Mouse (Mus musculus) Muller cell, postnatal 12 days (primary cell): ENCODE measurements around the gene Cdhr5.

ENCODE experiments used
- DNase-seq: peaks from one replicate; pipeline ENCODE4 v3.0.0-alpha.2; 2015; ENCODE audit errors: inconsistent ontology term

Cdhr5 gene

DNA sequence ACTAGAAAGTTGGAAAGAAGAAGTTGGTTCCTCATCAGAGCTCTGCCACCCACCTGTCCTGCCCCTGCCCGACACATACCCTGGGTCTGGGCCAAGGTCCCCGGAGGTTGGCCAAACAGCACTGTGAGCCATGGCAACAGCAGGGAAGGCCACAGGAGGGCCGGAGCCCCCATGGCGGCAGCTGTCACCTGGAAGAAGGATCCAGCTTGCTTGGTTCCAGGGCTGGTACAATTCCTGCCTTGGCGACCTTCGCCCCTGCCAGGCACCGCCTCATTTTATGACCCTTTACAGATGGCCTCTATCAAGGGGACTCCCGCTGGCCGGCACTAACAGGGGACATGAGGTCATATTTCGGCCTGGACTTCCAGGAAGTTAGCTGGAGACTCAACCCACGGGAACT lies at the start of gene Cdhr5:
Gene Cdhr5, minus strand, starts transcription at position 241 of the 400 bp plus-strand sequence.
- no peak for DNase-seq

DNA sequence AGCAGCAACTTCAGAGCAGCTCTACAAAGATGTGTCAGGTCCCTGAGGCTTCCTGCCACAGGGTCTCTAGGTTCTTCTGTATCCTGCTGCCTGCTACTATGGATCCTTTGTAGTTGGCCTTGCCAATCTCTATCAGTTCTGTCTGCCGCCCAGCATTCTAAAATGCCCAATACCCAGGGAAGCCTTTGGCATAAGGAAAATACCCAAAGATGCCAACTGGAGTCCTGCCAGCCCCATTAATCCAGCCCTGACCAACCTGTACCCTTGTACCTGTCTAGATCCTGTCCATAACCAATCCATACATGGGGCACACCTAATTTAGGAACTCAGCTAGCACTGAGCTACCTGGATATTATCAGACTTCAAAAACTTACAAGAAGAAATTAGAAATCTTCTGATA lies 48.1 kb upstream of the Cdhr5 start:
- DNase-seq, result no peak

DNA sequence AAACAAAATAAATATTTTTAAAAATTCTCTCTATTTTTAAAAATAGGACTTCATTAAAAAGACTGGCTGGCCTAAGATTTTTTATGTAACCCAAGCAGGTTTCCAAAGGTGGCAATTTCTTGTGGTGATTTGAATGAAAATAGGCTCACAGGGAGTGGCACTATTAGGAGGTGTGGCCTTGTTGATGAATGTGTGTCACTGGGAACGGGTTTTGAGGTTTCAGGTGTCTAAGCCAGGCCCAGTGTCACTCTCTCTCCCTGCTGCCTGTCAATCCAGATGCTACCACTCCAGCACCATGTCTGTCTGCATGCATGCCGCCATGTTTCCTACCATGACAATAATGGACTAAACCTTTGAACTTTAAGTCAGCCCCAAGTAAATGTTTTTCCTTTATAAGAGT lies 42.9 kb upstream of the Cdhr5 start:
- no peak for DNase-seq

DNA sequence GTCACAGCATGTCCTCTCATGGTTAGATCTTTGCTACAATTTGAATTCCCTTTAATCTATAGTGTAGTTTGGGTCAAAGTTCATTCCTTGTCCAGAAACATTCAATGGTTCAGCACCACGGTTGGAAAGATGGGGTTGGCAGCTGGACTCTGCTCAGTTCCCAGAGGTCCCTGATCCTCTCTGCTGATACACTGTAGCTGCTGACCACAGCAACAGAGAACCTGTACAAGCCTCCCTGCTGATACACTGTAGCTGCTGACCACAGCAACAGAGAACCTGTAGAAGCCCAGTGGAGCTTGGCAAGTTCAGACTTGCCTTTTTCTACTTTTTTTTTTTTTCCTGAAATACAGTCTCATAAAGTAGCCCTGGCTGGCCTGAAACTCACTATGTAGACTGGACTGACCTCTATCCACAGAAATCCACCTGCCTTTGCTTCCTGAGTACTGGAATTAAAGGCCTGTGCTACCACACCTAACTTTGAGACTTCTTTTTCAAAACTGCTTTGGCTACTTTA lies 41.1 kb upstream of the Cdhr5 start:
- no peak for DNase-seq

DNA sequence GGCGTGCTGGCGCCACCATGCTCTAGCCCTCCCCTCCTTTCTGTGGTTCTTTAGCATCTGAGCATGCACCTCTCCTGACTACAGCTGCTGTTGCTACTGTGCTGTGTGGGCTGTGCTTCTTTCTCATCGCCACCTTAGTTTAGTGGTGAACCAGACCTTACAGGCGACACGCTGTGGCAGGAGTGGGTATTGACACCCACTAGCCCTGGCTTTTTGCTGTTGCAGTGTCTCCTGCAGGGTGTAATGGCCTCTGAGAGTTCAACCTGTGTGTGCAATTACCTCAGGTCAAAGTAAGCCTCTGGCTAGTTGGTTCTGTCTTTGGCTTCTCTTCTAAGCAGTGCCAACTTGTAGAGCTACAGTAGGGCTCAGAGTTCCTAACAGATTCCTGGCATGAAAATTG lies 39.4 kb upstream of the Cdhr5 start:
- no peak for DNase-seq

DNA sequence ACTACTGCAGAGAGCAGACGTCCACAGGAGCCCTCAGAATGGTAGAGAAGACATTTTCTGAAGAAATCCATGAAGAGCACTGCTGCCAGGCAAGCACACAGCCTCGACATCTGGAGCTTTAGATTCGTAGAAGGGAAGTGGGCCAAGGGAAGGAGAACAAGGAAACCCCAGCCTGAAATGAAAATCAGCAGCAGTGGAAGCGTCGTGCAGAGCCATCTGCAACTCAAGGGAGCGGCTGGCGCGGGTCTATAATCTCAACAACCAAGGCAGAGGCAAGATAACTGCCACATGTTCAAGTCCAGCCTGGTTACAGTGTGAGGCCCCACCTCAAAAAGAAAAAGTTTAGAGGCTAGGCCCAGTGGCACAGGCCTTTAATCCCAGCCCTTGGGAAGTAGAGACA lies 38.5 kb upstream of the Cdhr5 start:
- no peak for DNase-seq

DNA sequence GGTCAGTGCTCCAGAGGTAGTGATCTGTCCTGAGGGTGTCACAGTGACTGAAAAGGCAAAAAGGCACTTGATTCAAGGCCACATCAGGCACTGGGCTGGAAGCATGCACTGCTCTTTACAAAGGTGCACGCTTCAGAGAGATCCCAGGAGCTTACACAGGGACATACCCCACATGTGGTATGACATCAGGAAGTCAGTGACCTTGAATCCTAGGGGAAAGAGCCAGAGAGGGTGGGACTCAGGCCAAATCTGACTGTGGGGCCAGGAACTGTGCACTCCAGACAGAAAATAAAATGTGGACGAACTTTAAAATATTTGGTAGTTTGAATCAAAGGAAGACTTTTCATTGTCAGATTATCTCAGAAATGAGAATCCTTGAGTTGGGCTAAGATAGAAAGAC lies 37.8 kb upstream of the Cdhr5 start:
- no peak for DNase-seq

DNA sequence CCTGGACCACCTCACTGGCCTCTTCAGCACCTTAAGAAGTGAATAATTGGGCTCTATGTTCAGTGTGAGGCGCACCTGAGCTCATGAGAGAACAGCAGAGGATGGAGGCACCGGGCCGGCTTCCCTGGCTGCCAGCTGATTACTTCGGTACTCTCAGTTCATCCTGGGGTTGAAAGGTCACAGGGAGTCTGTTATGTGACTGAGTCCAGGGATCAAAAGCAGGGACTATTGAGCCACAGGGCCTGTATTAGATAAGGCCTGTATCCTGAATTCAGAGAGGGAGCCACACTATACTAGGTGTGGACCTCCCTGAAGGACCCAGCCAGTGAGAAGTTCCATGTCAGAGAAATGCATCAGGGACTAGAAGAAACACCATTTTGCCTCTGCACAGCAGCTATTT lies 28.0 kb upstream of the Cdhr5 start:
- DNase-seq, result no peak

DNA sequence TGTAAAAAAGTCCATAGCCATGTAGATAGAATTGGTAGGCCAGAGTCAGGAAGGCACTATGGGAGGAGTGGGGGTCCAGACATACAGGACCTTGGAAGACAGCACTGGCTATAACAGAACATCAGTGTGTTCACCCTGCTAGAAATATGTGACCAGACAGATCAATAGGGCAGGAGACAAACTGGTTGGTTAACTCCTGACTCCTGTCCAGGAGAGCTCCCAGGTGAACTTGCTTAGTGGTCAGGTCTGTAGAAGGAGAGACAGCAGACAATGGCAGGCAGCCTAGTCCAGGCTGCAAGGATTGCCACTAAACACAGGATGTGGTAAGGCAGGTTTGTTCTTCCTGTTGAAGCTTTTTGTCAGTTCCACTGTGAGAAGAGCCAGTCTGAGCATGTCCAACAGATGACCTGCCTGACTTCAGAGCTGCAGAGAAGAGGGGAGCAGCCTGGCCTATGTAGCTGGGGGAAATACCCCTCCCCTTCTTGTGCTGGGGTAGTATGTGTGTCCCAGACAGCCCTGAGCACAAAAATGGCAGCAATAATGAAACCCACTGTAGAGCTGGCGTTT lies 26.2 kb upstream of the Cdhr5 start:
- no peak for DNase-seq

DNA sequence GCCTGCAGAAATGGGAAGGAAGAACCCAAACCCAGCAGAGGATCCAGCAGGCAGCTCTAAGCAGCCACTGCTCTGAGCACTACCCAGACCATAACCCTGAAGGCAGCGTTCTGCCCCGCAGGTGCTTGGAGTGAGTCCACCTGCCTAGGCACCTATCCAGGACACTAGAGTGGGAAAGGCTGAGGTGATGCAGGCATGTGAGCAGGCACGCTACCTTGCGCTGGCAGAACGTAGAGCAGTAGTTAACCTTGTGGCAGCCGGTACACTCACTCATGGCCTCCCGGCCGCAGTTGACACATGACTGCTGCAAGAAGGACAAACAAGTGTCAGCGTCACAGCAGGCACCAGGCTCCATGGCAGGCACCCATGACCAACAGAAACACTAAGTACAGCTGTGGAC lies 24.8 kb upstream of the Cdhr5 start:
- no peak for DNase-seq

DNA sequence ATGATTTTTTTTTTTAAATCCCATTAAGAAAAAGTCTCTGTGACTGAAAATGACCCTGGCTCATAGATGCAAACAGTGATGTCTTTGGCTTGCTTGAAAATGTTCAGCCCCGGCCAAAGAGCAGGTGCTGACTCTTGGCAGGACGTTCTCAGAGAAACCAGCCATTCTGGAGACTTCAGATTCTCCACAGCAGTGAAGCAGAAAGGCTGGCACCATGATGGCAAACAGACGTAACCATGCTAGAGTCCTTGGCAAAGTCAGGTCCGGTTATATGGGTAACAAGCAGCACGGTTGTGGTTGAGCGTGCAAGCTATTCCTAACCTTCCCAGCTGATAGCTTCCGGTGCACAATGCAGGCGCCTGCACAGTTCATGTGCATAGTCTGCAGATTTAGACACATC lies 22.6 kb upstream of the Cdhr5 start:
- no peak for DNase-seq

DNA sequence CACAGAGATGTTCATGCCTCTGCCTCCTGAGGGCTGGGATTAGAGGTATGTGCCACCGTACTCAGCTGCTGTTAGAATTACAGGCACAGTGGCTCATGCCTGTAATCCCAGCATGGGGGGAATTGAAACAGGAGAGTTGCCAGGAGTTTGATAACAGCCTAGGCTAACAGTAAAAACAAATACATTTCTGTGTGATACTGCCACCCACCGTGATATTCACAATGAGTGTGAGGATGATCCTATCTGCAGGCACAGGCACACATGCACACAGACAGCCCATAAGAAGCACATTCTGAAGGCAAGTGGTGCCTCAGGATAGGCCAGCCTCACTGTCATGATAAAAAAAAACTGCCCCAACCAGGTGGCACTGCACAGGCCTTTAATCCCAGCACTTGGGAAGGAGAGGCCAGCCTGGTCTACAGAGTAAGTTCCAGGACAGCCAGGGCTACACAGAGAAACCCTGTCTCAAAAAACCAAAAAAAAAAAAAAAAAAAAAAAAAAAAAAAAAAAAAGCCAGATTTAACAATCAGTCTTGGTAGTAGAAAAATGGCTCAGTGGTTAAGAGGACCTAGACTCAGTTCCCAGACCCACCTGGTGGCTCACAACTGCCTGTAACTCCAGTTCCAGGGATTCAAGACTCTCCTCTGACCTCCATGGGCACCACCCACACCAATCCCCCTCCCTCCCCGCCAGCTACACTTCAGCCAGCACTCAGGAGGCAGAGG lies 21.5 kb upstream of the Cdhr5 start:
- no peak for DNase-seq

DNA sequence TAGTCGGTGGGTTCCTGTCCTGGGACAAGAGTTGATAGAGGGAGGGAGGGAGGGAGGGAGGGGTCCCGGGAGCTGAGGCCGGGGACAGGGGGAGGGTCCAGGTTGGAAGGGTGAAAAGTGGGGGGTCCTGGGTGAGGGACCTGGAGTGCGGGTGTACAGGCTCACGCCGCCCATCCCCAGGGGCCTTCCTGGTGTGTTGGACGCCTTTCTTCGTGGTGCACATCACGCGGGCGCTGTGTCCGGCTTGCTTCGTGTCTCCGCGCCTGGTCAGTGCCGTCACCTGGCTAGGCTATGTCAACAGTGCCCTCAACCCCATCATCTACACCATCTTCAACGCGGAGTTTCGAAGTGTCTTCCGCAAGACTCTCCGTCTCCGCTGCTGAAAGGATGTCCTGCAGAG lies 17.9 kb upstream of the Cdhr5 start:
- no peak for DNase-seq

DNA sequence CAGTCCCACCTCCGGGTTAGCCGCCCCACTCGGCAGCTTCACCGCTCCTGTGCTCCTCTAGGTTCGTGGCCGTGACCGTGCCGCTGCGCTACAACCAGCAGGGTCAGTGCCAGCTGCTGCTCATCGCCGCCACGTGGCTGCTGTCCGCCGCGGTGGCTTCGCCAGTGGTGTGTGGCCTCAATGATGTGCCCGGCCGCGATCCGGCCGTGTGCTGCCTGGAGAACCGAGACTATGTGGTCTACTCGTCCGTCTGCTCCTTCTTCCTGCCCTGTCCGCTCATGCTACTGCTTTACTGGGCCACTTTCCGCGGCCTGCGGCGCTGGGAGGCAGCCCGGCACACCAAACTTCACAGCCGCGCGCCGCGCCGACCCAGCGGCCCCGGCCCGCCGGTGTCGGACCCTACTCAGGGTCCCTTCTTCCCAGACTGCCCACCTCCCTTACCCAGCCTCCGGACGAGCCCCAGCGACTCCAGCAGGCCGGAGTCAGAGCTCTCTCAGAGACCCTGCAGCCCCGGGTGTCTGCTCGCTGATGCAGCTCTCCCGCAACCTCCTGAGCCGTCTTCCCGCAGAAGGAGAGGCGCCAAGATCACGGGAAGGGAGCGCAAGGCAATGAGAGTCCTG lies 17.4 kb upstream of the Cdhr5 start:
- DNase-seq, result peak; percentile 55

DNA sequence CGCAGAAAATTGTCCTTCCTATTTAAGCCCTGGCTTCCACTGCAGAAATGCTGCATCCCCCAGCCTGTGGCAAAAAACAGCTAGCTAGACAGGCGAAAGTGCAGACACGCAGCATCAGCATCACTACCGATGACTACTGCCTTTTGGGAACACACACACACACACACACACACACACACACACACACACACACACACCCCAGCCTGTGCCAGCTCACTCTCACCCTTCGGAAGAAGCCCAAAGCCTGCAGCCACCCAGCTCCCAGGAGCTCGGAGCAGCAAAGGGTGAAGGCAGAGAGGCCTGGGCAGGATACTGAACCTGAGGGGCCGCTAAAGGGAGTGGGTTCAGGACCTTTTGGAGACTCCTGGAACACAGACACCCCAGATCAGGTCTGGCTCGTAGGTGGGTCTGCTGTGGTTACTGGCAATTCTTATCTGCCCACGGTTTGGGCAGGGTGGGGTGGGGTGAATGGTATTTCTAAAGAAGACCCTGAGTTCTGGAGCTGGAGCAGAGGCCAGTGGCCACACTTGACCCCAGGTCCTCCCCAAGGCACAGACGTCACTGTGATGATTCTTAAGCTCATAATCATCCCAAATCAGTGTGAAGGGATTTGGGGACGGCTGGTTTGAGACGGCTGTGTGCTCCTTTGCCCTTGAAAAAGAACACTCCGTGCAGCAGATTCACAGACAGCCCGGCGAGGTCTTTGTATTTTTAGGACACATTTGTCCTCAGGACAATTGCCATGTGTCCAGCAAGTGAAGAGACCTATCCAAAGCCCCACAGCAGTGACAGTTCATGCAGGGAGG lies 16.2 kb upstream of the Cdhr5 start:
- DNase-seq, result no peak

DNA sequence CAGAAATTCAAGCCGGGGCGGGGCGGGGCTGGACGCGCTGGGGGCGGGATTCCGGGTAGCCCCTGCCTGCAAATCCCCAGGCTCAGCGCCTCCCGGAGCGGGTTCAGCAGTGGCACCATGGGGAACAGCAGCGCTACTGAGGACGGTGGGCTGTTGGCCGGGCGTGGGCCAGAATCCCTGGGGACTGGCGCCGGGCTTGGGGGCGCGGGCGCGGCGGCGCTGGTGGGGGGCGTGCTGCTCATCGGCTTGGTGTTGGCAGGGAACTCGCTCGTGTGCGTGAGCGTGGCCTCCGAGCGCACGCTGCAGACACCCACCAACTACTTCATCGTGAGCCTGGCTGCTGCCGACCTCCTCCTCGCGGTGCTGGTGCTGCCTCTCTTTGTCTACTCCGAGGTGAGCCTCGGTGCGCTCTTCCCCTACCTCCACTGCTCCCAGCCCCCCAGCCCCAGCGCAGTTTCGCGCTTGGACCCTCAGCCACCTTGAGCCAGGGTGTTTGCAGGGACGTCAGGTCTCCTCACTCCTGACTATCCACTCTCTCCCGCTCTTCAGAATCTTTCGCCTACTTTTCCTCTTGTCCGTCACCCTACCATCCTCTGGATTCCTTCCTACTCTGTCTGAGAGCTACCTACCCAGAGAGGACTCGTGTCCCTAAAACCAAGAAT lies 15.5 kb upstream of the Cdhr5 start, which contains the start of gene Drd4:
Gene Drd4, plus strand, starts transcription at position 86 of the 662 bp plus-strand sequence.
- peak; percentile 68 for DNase-seq

DNA sequence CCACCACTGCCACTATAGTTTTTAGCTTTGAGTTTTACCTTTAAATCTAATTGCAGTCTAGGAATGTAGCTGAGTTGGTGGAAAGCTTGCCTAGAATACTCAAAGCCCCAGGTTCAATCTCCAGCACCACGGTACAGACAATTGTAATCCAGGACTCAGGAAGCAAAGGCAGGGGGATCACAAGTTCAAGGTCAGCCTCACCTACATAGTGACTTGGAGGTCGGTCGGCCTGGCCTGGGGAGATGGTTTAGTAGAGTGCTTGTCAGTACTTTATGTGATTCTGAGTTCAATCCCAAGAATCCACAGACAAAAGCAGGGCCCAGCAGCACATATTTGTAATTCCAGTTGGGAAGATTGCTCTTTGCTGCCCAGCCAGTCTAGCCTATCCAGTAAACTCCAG lies 11.5 kb upstream of the Cdhr5 start:
- DNase-seq, result no peak

DNA sequence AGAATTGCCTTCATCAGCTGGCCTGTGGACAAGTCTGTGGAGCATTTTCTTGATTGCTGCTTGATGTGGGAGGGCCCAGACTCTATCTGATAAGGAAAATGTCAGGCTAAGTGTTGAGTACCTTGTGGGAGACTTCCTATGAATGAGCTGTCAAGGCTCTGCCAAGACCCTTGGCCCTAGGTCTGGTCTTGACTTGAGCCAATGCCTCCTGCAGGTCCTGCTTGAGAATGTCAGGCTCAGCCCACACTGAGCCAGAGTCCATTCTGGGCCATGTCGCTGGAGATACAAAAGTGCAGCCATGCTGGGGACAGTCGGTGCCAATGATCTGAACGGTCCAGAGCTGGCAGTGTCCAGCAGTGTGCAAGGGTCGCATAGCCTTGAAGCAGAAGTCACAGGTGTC lies 6.2 kb upstream of the Cdhr5 start:
- DNase-seq, result no peak

DNA sequence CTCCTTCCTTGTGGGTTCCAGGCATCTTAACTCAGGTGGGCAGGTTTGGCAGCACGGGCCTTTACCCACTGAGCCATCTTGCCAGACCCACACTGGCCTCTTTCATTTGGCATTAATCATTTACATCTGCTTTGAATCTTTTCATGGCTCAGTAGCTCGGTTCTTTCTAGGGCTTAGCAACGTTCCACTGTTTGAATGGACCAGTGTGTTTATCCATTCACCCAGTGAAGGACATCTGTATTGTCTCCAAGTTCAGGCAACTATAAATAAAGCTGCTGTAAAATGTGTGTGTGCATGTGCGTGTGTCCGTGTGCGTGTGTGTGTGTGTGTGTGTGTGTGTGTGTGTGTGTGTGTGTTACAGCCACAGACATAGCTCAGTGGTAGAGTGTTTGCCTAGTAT lies 4.9 kb upstream of the Cdhr5 start:
- DNase-seq, result peak; percentile 87

DNA sequence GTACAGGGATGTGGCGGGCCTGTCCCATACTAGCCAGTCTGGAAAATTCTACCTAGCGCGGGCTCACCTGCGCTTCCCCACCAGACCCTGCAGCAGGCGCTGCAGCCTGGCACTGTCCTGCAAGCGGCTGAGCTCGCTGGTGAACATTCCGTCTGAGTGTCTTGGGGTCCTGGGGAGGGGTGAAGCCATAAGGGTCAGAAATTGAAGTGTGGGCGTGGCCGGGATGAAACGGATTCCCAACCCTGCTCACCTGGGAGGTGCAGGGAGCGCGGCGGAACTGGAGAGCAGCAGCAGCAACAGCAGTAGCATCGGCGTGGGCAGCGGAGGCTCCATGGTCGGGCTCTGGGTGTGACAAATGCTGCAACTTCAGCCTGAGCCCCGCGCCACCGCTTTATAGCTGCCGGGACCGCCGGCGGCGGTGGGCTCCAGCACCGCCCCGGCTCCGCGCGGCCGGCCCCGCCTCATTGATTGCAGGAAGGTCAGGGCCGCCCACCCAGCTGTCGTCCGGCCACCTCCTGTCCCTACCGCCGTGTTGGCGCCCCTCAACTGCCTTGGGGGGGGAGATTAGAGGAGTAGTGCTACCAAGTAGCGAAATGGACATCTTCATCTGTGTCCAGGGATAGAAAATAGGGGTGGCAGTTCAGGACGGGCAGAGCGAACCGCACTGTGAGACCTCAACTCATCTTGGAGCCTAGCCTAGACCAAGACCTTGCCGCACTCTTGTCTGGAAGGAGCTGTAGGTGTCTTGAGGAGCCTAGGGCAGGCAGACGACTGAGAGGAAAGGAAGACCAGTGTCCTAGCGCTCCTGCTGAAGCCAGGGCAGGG lies 2.4 kb upstream of the Cdhr5 start, which contains the start of gene Sct:
Gene Sct, minus strand, starts transcription at position 368 of the 825 bp plus-strand sequence.
- peak; percentile 45 for DNase-seq
